9 mouse cellular contexts compared by ENCODE assay signal in the genomic region with DNA sequence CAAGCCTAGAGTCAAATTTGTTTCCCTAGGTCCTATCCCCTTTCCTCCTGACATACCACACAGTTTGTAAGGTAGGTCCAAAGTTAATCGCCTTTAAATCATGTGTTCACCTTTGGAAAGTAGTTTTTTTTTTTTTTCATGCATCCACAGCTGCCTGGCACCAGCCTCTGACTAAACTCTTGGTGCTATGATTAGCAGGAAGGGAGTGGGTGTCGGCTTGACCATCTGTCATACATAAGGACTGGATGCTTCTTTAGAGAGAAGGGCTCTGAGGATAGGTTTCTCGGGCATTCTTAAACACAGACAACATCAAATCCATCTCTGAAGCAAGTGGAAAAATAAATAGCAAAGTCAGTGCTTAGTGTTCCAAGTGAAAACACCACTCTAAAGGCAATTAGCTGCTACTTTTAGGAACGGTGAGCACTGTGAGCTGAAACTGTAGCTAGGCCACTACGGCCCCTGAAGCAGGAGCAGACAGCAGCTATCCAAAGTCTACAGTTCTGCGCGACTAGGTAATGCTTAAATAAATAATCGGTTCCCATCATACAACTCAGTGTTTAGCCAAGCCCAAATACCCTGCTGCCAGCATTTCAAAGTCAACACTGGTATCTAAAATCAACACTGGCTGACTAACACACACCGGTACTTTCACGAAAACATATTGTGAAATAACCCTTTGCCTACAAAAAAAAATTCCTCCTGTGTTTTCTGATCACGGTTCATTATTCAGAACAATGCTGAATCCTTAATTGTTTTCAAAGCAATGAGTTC. TPM values are rescaled to one million over a fixed set of nuclear protein-coding genes. Genes with fewer than 3 reads are reported as not detected.
DNase-seq lines count a peak whose midpoint lies in the region; ATAC-seq and TF ChIP-seq lines count a peak whose summit lies in the region.
"Had no signal": no experiment of that assay in that cellular context is flagged by ENCODE, and none has a peak within 500 bp of the region (broad histone marks: within the 10 kb centered on the region; RNA-seq: fewer than 3 reads in every experiment).

No protein-coding gene starts in this region.

- H3K9ac ChIP-seq in heart, embryonic 12.5 days = no peak overlapping the region
- H3K9ac ChIP-seq in liver, adult 2 months (ENCODE audit: low read depth, low read length) = 0 out of 2 replicates have a peak overlapping the region, but pooled peaks have one; percentile 9
- no peak overlapping the region for H3K9ac ChIP-seq in forebrain, embryonic 13.5 days

- H3K4me2 ChIP-seq in heart, embryonic 12.5 days = no peak overlapping the region
- H3K4me2 ChIP-seq in forebrain, embryonic 13.5 days = no peak overlapping the region

- H3K4me3 ChIP-seq in heart, embryonic 12.5 days = no peak overlapping the region
- H3K4me3 ChIP-seq in liver, adult 2 months (ENCODE audit: insufficient read depth, low read depth, low read length) = no peak overlapping the region
- H3K4me3 ChIP-seq in forebrain, embryonic 13.5 days = no peak overlapping the region

- 42% methylated on average over 11 of the region's 11 CpGs for WGBS in heart, embryonic 12.5 days
- WGBS in liver, adult 2 months = 25% methylated on average over 11 of the region's 11 CpGs
- 82% methylated on average over 11 of the region's 11 CpGs for WGBS in forebrain, embryonic 13.5 days

- TF ChIP-seq POLR2A in liver, adult 2 months (IDR thresholded peaks at IDR 0.05; ENCODE audit: extremely low read depth, insufficient read depth, low read length) = no peak

- intact Hi-C loops in heart, postnatal 25 days (cut with DNase I) = no loop called here

- ATAC-seq in heart, embryonic 12.5 days (ENCODE audit: insufficient number of reproducible peaks, low FRiP score) = peak; percentile 71
- ATAC-seq in monocyte, adult 5-6 weeks (replicated peaks; ENCODE audit: insufficient number of reproducible peaks, low FRiP score, low TSS enrichment, poor library complexity, severe bottlenecking) = no peak
- ATAC-seq in forebrain, embryonic 13.5 days = no peak

- H3K9me3 ChIP-seq in heart, embryonic 12.5 days (replicated peaks) = no peaks in the 10 kb centered on the region
- H3K9me3 ChIP-seq in forebrain, embryonic 13.5 days (replicated peaks) = no peaks in the 10 kb centered on the region

- TF ChIP-seq CTCF in liver, adult 2 months (IDR thresholded peaks at IDR 0.05; ENCODE audit: low read depth, low read length) = no peak

- H3K4me1 ChIP-seq in heart, embryonic 12.5 days (replicated peaks) = 0 out of 2 replicates have a peak, but pooled peaks cover 2% of the 10 kb centered on the region
- peaks cover 11% of the 10 kb centered on the region for H3K4me1 ChIP-seq in liver, adult 2 months (ENCODE audit: control insufficient read depth, insufficient read depth, low read length)
- H3K4me1 ChIP-seq in forebrain, embryonic 13.5 days = no peaks in the 10 kb centered on the region

- peak; percentile 15 to 23 for DNase-seq in heart, adult 9 months (ENCODE audit: low spot score in 2 of 2)
- DNase-seq in heart, postnatal 25 days (ENCODE audit: low spot score) = no peak
- peak; percentile 100 for DNase-seq in liver, adult 2 months (ENCODE audit: extremely low read depth, low read depth, low spot score)
- peak; percentile 34 to 62 for DNase-seq in right cerebral cortex, postnatal 10 days (ENCODE audit: low spot score in 2 of 2)
- DNase-seq in thymus, adult 18-20 months = no peak
- DNase-seq: kidney, adult 2 months had no signal

- no peaks in the 10 kb centered on the region for H3K36me3 ChIP-seq in heart, embryonic 12.5 days
- no peaks in the 10 kb centered on the region for H3K36me3 ChIP-seq in liver, adult 2 months (ENCODE audit: control insufficient read depth, insufficient read depth, low read length)
- H3K36me3 ChIP-seq in forebrain, embryonic 13.5 days (ENCODE audit: poor library complexity, severe bottlenecking) = no peaks in the 10 kb centered on the region

- H3K27ac ChIP-seq in heart, embryonic 12.5 days (ENCODE audit: poor library complexity, severe bottlenecking) = peak overlapping the region; percentile 57
- H3K27ac ChIP-seq in liver, adult 2 months (replicated peaks; ENCODE audit: insufficient read depth, low read depth, low read length) = peak overlapping the region; percentile 34
- H3K27ac ChIP-seq in forebrain, embryonic 13.5 days = no peak overlapping the region

- no peaks in the 10 kb centered on the region for H3K27me3 ChIP-seq in heart, embryonic 12.5 days (replicated peaks)
- no peaks in the 10 kb centered on the region for H3K27me3 ChIP-seq in liver, adult 2 months (ENCODE audit: control insufficient read depth, insufficient read depth, low read length)
- no peaks in the 10 kb centered on the region for H3K27me3 ChIP-seq in forebrain, embryonic 13.5 days

- no peaks in the 10 kb centered on the region for H3K79me2 ChIP-seq in liver, adult 2 months (ENCODE audit: control insufficient read depth, insufficient read depth, low read length)

RNA-seq across cellular contexts. Expression of a gene that starts 42.2 kb away (rescaled TPM):
- total RNA-seq in heart, postnatal 25 days (2021) = 10 to 100 TPM; 93.1 to 99.1 TPM
- polyA plus RNA-seq in heart, embryonic 12.5 days (2016; fragmentation: Nextera tagmentation; extraction: Ambion mirVana) = 166 and 176 TPM in 2 replicates
- total RNA-seq in liver, adult 2 months (2014; rRNA removed) = 24.3 and 29.0 TPM in 2 replicates
- 15.9 and 16.3 TPM in 2 replicates for polyA plus RNA-seq in liver, adult 2 months (2012; rRNA removed)
- total RNA-seq in monocyte, adult 5-6 weeks (2017) = not detected in 3 replicates
- 11.5 and 12.0 TPM in 2 replicates for polyA plus RNA-seq in forebrain, embryonic 13.5 days (2015; fragmentation: Nextera tagmentation; extraction: Ambion mirVana)

Comparison
In these comparisons a context has a peak if more than half of its experiments do, and no peak if none do; other contexts are left out.
1. DNase-seq: peak in heart, adult 9 months (2 of 2), liver, adult 2 months (single experiment) and right cerebral cortex, postnatal 10 days (2 of 2); none in heart, postnatal 25 days (single experiment) and thymus, adult 18-20 months (0 of 2).
2. RNA of a gene that starts 42.2 kb away (total RNA-seq): 93.1 to 99.1 TPM in heart, postnatal 25 days and 24.3 to 29.0 TPM in liver, adult 2 months; not detected in monocyte, adult 5-6 weeks; every median in the first group is over 10 times any median in the second.